Mouse (Mus musculus) CD4-positive, CD25-positive, alpha-beta regulatory T cell, adult 4 months (primary cell): ENCODE measurements around the gene Tm6sf1. TPM values are rescaled to one million over a fixed set of nuclear protein-coding genes. Genes with fewer than 3 reads are reported as not detected.
"Not testable (repeated sequence)": the region's sequence is repeated elsewhere in the genome, so short reads cannot be mapped to it uniquely, and the experiment has no call there.

Experiments
- ATAC-seq: one replicate; pipeline ENCODE4 v1.8.0; 2017
- polyA plus RNA-seq, 2 experiments: library from polyadenylated mRNA; unstranded; fragments of 100-300 nt; shearing (Covaris generic); gene quantifications; one replicate each; pipeline ENCODE4 v1.2.1; 2017

The Tm6sf1 gene
- 1 to 10 TPM; 8.6 to 8.8 TPM for polyA plus RNA-seq

DNA sequence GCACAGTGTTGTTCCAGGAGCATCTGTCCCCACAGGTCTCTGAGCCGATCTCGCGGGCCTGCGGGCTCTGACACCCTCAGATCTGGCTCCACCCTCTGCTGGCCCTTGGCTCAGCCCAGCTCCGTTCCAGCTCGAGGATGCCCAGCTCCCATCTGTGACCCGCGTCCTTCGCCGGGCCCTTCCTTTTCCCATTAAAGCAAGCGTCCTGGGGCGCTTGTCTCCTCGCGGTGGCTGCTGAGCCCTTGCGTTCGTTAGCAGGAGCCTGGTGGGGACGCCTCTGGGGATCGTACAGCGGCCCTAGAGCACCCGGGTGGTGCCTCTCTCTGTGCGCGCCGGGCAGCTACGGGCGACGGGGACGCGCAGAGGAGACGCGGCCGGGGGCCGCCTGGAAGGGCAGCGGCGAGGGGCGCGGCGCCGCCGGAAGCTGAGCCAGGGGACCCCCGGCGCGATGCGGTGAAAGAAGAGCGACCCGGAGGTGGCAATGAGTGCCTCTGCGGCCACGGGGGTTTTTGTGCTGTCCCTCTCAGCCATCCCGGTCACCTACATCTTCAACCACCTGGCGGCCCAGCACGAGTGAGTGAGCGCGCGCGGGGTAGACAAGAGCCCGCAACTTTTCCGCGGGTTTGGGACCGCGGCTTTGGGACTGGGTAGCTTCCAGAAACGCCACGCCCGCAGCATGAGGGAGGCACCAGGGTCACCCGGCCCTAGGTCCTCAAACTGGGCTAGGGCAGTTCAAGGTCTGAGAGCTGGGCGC, at the start of gene Tm6sf1:
Gene Tm6sf1 (plus strand): TSS at position 34 of the 754 bp plus-strand sequence.
- ATAC-seq, result no peak

DNA sequence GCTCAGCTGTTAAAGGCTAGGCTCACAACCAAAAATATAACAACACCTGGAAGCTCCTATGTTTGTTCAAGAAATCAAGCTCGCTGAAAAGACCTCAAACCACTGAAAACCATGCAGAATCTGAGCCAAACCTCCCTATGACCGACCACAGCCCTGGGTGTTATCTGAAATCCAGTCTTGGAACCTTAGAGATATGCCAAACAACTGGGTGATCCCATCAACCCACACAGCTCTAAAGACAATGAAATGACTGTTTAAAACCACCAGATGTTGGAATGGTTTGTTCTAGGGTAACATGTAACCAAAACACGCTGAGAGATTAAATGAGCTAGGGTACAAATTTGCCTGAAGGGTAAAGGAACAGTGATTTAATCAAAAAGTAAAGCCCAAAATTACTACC, 33.9 kb upstream of the Tm6sf1 start:
- ATAC-seq, result no peak

DNA sequence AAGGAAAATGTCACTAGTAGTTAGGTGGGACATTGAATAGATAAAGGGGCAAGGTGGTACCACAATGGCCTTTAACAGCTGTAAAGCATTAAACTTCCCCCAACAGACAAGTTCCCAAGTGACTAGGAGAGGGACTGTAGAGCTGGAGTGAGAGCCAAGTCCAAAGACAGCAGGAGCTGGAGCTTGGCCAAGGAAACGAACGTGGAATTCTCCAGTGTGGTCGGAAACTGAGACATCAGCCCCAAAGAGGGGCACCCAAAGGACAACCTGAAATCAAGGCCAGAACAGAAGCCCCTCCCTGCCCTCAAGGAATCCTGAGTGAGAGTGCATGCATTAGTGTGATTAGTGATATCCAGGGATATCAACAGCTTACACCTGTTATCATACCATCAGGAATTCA, 33.4 kb upstream of the Tm6sf1 start:
- ATAC-seq, result no peak

DNA sequence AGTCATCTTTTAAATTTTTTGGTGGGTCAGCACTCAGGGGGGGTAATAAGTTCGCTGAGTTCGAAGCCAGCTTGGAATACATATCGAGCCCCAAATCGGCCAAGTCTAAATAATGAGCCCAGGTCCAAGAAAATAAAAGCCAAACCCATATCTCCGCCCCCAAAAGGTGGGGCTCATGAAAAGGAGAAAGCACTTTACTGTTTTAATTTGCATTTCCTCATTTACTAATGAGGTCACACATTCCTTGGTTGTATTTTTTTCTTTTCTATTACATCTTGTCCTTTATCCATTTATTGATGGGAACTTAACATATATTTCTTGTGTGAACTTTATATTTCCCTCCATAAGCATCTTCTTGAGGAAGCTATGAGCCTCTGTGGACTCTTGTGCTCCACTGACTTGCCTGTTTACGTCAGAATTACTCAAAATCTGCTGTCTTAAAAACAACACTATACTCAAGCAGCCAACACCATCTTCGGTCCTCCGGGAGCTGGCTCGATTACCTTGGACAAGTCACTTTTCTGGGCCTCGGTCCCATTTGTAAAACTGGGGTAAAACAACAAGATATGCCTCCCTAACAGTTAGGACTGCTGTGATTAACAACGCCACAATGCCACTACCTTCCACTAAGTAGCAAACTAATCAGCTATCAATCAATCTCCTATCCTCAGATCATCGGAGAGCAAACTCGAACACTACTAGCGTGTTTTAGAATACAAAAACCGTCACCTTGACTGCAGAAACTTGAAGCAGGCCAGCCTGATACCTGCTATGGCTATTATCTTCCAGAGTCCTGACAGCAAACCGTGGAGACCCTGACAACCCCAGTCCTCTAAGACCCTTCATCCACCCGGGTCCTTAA, 30.8 kb upstream of the Tm6sf1 start:
- ATAC-seq, result peak; percentile 12

DNA sequence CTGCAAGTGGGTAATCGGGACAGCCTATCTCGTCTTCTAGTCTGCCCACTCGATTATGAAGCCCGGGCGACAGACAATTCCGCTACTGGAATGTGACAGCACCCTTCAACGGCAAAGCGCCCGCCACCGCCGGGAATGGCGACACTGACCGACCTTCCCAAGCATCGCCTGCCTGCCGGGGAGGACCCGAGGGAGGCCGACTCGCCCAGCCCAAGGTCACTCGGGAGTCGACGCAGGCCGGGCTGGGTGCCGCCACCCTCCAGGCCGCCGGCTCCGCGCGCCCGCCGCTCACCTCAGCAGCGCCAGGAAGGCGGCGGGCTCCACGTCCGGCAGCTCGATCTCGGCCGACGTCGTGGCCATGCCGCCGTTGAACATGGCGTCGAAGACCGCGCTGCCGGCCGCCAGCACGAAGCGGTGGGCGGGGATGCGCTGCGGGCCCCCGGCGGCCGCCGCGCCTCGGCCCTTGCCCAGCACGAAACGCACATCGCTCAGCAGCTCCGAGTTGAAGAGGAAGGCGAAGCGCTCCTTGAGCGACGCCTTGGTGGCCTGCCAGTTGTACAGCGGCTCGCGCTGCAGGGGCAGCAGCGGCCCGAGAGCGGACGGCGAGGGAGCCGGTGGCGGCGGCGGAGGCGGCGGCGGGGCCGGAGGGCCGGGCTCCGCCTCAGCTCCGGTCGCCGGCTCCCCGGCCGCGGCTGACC, 30.0 kb upstream of the Tm6sf1 start:
- peak; percentile 38 for ATAC-seq

DNA sequence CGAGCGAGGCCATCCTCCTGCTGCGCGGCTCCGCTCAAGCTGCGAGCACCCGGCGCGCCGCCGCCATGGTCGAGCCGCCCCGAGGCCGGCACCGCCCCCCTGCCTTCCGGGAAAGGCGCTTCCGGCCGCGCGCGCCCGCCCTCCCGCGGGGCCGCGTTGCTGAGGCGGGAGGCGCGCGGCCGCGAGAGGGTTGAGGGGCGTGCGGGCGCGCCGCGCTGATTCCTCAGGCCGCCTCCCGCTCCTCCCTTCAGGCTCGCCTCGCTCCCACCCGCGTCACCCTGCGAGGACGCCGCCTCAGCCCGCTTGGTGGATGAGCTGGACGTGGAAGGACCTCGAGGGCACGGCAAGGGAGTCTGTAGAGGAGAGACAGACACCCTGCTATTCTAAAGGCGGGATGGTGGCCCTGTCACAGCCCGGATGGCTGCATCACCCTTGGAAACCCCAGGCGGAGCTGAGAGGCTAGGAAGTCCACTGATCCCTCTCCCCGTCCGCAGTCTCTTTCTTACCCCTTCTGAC, 29.4 kb upstream of the Tm6sf1 start, which contains the start of gene Btbd1:
Gene Btbd1 (minus strand): TSS at position 53 of the 516 bp plus-strand sequence.
- ATAC-seq, result peak; percentile 85

DNA sequence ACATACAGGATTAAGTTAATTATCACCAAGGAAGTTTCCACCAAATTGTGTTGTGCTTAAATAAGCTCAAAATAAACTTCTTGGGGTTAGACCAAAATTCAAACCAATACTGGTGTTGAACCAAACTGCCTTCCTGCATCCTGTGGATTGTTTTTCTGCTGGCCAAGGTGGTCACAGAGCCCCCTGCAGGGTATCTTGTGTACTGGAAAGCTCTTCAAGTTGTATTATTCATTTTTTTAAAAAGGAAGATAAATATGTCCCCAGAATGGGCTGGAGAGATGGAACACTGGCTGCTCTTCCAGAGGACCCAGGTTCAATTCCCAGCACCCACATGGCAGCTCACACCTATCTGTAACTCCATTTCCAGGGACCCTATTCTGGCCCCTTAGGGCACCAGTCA, 24.0 kb upstream of the Tm6sf1 start:
- ATAC-seq, result no peak

DNA sequence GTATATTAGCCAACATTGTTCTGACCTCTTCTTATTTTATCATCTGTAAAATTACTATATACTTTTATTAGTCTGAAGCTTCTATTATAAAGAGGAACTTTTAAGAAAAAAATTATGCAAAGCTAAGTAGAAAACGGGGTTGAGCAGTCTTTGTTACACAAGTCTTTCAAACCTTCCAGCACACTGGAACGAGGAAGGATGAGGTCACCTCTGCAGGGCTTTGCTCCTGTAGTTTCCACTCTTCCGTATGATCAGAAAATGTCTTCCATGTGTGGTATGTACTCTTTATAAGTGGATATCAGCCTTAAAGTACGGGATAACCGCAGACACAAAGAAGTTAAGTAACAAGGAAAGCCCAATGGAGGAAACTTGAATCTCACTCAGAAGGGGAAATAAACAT, 23.4 kb upstream of the Tm6sf1 start:
- no peak for ATAC-seq

DNA sequence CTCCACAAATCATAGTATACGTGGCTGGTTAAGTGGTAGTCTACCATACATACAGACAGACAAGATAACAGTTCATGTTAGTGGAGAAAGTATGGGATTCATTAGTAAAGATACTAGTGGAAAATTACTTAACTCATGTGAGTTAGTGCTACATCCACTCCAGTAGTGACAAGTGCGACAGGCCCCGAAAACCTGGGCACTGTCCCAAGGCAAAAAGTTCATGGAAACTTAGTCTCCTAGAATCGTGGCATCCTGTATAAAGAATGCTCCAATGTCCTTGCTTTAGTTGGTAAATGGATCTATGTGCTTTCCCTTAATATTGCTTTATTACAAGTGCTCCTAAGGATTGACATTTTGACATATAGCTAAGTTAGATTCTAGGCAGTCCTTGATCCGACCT, 21.0 kb upstream of the Tm6sf1 start:
- ATAC-seq, result not testable (repeated sequence)

DNA sequence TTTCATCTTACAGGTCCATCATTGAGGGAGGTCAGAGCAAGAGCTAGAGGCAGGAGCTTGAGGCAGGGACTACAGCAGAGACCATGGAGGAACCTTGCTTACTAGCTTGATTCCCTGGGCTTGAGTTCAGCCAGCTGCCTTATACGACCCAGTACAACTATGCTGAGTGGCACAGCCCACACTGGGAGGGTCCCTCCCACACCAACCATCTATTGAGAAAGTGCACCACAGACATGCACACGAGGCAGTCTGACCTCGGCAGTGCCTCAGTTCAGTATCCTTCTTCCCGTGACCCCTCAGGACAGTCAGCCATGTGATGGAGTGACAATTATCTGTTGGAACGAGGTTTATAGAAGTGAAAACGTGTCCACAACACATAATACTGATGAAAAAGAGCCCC, 19.1 kb upstream of the Tm6sf1 start:
- no peak for ATAC-seq

DNA sequence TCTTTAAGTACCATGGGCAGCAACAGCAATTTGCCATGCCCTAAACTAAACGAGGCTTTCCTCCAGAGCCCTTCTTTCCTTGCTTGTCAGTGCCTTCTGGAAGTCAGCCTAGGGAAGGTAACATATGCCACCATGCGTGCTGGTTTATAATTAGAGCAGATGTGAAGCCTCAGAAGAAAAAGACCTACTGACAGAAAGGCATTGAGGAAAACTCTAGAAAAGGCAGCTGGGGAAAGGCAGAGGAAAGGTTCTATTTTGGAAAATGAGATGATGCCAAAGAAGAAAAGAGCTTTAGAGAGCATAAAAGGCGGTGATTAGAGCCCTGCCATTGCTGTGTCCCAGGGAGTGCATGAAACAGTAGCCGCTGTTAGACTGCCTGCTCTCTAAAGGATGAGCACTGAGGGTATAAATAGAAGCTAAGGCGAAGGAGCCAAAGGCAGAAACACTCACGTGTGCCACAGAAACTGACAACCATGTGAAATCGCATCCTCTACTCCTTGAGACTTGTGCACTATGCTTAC, 18.1 kb upstream of the Tm6sf1 start:
- ATAC-seq, result no peak

DNA sequence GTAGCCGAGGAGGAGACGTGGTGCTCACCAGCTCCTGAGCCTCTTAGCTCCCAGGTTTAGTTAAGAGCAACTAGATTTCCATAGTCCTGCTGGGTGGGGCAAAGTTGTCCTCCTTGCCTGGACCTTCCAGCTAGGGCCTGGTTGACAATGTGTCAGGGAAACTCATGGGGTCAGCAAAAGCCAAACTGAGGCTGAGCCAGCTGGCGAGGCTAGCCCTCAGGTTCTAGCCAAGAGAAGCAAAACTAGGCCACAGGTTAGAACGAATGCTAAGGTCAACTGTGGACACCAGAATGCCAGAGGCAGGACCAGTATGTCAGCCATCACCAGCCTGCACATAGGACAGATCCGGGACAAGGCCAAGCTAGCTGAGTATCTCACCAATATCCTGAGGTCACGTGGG, 17.4 kb upstream of the Tm6sf1 start:
- ATAC-seq, result no peak

DNA sequence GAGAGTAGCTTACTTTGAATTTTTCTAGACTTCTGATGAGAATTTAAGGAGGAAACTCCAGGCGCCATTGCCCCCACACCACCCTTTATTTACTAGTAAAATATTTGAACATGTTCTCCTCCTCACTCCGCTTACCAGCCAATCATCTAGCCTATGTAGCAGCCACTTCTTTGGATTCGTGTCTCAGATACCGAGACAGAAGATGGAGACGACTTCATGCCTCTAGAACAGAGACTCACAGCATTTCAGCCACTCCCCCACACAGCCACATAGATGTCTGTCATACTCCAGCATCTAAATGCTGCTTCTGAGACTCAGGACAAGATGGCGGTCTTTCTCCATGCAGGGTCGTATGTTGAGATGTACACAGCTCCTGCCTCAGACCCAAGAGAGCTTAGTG, 16.7 kb upstream of the Tm6sf1 start:
- no peak for ATAC-seq

DNA sequence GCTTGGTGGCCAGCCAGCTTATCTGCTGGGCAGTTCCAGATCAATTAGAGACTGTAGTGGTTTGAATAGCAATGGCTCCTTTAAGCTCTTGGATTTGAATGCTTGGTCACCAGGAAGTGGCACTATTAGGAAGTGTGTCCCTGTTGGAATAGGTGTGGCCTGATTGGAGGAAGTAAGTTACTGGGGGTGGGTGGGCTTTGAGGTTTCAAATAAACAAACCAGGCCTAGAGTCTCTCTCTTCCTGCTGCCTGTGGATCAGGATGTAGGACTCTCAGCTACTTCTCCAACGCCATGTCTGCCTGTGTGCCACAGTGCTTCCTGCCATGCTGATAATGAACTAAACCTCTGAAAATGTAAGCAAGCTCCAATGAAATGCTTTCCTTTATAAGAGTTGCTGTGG, 15.8 kb upstream of the Tm6sf1 start:
- ATAC-seq, result no peak

DNA sequence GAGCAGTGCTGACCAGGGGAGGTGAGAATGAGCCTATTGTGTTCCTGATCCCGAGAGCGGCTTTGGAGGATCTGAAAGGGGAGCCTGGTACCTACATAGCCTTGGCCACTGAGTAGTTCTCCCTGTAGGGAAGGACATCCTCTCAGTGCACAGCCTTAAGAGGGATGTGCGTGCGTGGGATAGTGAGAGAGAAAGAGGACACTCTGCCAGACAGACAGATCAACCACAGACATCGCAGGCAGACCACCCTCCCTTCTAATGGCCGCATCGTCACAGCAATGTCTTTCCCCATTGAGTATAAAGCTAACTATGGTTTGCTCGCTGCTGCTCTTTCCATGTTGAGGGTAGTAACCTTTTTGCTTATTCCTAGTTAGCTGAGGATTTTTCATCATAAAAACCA, 14.9 kb upstream of the Tm6sf1 start:
- no peak for ATAC-seq

DNA sequence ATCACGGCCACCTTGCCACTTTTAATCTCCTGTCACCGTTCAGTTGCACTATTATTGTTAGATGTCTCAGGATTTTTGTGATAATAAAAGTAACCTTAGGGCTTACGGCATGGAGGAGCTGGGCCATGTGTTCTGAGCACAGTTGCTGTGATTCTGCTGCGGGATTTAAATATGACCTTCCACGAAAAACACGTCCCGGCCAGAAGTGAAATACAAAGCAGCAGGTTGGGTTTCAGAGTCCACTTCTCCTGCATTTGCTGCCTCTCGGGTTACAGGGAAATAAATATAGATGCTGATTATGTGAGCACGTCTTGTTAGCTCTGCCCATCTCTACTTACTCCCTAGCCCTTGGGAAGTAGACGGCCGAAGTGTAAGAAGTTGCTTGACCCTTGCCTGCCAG, 14.0 kb upstream of the Tm6sf1 start:
- no peak for ATAC-seq

DNA sequence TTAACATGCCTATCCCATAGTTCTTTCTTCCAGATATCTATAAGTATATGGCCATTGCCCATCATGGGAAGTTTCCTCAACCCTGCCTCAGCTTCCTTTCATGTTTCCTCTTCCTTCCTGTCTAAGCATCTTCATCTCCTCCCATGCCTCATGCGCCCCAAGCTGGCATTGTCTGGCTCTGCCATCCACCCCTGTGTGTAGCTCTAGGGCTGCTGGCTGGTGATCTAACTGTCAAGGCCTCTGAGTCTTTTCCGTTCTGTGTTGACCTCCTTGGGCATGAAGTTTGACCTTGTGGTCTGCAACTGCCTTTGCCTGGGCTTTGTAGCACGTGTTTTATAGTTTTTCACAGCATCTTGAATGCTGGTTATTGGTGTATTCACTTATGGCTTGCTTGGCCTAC, 13.5 kb upstream of the Tm6sf1 start:
- no peak for ATAC-seq

DNA sequence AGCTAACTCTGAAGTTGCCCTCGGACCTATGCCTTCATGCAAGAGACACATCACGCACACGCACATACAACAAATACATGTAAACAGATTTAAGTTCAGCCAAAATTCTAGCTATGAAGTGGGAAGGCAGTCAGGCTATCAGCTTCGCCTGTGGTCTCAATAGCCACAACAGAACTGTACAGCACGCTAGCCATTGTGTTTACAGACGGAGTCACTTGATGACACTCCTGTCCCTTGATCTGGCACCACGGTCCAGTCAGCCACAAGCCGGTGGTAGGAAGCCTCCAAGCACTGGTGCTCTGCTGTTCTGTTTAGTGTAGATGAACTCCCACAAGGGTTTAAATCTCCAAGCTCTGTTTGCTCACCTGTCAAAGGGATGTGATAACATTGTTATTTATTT, 12.8 kb upstream of the Tm6sf1 start:
- ATAC-seq, result no peak

DNA sequence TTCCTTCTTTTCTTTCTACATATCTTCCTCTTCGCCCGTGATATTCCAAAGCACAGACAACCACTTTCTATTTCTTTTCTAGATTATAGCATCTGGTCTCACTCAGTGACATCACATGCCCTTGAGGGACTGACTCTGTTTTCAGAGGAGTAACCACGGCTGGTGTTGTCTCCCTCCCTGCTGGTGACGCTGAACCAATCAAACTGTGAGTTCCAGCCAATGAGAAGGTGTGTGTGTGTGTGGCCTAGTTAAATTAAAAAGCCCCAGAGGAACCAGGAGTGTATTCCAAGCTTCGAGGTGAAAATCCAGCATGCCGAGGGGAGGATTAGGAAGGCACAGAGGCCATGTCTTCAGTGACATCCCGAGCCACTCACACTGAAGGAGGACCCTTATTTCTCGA, 11.8 kb upstream of the Tm6sf1 start:
- ATAC-seq, result no peak

DNA sequence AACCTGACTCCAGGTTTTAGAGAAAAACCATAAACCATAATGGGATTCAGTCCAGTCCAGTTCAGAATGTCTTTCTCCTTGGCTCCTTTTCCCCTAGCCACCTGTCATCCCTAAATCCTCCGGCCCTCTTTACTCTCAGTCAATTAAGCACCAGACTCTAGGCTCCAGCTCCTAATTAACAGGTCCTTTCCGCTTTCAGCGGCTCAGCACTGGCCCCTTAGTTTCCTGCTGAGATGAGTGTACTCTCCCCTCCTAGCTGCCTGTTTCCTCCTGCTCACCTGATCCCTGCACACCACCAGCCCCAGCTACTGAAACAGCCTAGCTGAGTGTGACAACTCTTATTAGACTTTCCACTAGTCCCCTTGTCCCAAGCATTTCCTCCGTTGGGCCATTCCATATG, 11.0 kb upstream of the Tm6sf1 start:
- ATAC-seq, result no peak

DNA sequence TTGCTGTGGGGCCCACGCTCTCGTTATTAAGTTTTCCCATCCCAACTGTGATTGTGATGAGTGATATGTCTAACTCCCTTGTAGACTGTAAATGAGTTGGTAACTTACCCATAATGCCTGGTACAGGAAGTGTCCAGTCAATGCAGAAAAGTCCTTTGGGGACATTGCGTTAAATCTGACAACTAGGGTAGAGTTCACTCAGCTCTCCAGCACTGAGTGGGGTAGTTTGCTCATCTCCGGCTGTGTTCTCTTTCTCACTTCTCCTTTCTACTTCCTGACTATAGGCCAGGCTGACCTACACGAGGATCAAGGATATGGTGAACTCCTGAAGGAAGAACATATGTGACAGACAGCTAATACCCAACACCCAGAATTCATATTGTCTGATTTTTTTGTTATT, 9.6 kb upstream of the Tm6sf1 start:
- no peak for ATAC-seq

DNA sequence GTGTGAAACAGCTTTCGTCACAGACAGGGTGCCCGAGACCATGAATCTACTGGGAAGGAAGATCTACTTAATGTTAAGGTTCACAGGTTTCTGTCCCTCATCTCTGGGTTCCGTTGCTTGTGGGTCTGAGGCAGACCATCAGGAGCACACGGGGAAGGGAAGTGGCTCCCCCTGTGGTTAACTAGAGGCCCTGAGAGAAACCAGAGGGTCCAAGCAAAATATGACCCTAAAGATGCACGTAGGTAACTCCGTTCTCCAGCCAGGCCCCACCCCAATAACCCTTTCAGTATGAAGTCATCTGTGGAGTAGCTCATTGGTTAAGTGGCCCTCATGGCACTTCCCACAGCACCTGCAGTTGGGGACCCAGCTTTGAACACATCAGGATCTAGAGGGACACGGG, 9.2 kb upstream of the Tm6sf1 start:
- ATAC-seq, result no peak

DNA sequence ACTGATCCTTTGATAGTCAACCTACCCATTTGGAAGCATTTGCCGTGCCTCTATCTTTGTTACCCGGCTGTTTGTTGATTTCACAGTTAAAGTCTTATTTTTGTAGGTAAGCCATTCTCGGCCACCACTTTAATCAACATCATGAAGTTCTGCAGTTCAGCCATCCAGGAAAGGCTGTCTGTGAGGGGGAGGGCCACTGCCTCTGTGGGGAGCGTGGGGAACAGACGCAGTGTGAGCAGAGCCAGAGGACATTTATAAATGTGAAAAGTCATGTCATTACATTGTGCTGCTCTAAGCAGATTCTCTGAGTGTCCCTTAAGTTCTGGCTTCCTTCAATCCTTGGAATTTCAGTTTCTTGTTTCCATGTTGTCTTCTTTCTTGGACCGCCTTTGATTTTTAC, 8.6 kb upstream of the Tm6sf1 start:
- ATAC-seq, result no peak
